Mouse (Mus musculus) forebrain, embryonic 15.5 days (tissue): ENCODE data around the gene Itpr2. TPM values are rescaled to one million over a fixed set of nuclear protein-coding genes. Genes with fewer than 3 reads are reported as not detected.

ENCODE experiments used
- ATAC-seq: fragments of 200-750 bp; cut with Nextera tagmentation; replicated peaks from 2 replicates; pipeline ENCODE4 v1.8.0; 2017; ENCODE audit warnings: mild to moderate bottlenecking, moderate TSS enrichment, moderate library complexity
- H3K27ac ChIP-seq: fragments of 300-500 bp; sonication (generic); replicated peaks from 2 replicates; pipeline ENCODE4 v1.5.1; 2015; ENCODE audit warnings: mild to moderate bottlenecking, inconsistent platforms
- H3K27me3 ChIP-seq: fragments of 300-500 bp; sonication (generic); 2 replicates; pipeline ENCODE4 v1.6.1; 2015; ENCODE audit warnings: inconsistent platforms
- H3K36me3 ChIP-seq: fragments of 300-500 bp; sonication (generic); 2 replicates; pipeline ENCODE4 v1.6.1; 2015; ENCODE audit warnings: mild to moderate bottlenecking, inconsistent platforms
- H3K4me1 ChIP-seq: fragments of 300-500 bp; sonication (generic); 2 replicates; pipeline ENCODE4 v1.6.1; 2015; ENCODE audit warnings: inconsistent platforms
- H3K4me2 ChIP-seq: fragments of 300-500 bp; sonication (generic); replicated peaks from 2 replicates; pipeline ENCODE4 v1.6.1; 2015; ENCODE audit warnings: mild to moderate bottlenecking, inconsistent platforms
- H3K4me3 ChIP-seq: fragments of 300-500 bp; sonication (generic); 2 replicates; pipeline ENCODE4 v1.5.1; 2015; ENCODE audit warnings: mild to moderate bottlenecking, inconsistent platforms
- H3K9ac ChIP-seq: fragments of 300-500 bp; sonication (generic); replicated peaks from 2 replicates; pipeline ENCODE4 v1.6.1; 2015; ENCODE audit warnings: mild to moderate bottlenecking, inconsistent platforms
- H3K9me3 ChIP-seq: fragments of 300-500 bp; sonication (generic); 2 replicates; pipeline ENCODE4 v1.6.1; 2016; ENCODE audit warnings: inconsistent platforms
- WGBS: fragments of 180-500 bp; shearing (Covaris S2); methylation state at CpG from one replicate; pipeline ENCODE4 v1.1.7; 2015; ENCODE audit warnings: mixed read lengths; 5-methylcytosine and 5-hydroxymethylcytosine counted together
- polyA plus RNA-seq: library from polyadenylated mRNA; unstranded; fragments of >200 nt; fragmentation: Nextera tagmentation; extraction: Ambion mirVana; gene quantifications from 2 replicates; pipeline ENCODE4 v1.2.1, GENCODE M21; 2015

Itpr2 gene
- polyA plus RNA-seq, result 4.2 and 5.1 TPM in 2 replicates

DNA sequence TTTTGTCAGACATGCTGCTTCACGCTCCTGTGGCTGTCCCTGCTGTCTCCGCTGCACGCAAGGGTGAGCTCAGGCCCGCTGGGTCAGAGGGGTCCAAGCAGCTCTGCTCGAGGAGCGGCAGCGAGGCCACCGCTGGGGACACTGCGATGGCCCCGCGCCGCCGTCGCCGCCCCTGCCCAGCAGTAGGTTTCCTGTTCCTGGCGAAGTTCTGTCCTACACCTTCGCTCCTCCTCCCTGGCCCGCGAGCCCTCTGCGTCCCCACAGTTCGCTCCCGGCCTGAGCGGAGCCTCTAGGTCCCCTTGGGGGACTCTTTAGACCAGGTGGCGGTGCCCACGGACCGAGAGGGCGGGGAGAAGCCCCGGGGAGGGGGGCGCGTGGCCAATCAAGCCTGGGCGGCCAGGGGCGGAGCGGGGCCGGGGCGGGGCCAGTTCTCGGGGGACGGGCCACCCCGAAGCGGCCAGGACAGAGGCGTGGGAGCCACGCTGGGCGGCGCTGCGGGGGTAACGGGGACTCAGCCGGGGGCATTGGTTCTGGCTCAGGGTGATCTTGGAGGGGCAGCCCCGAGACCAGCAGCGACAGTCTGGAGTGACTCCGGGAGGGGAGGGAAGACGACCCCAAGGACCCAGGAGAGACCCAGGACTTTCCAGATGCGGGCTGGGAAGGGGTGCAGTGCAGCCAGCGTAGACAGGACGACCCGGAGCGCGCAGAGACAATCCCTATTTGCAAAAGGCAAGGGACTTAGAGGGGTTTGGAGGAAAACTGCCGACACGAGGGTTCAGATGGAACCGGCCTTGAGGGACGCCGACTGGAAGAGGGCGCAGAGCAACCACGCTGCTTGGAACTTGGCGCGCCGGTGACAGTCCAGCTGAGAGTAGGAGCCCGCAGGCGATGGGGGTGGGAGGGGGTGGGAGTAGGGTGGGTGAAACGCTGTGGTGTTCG is at the start of gene Itpr2:
Gene Itpr2 (minus strand): TSS at position 358 of the 939 bp plus-strand sequence.
- peak within 1 kb of the TSS; percentile 31; the same call in 1 of the 2 replicates for H3K27ac ChIP-seq
- H3K9ac ChIP-seq, result peak within 1 kb of the TSS; percentile 32
- no peaks in the 10 kb centered on the region for H3K9me3 ChIP-seq
- peaks cover 20% of the 10 kb centered on the region for H3K27me3 ChIP-seq
- peaks cover 20% of the 10 kb centered on the region for H3K4me1 ChIP-seq
- peak within 1 kb of the TSS; percentile 99 for H3K4me2 ChIP-seq
- peak; percentile 94 for ATAC-seq
- peak within 1 kb of the TSS; percentile 61 for H3K4me3 ChIP-seq
- no peaks in the 10 kb centered on the region for H3K36me3 ChIP-seq
- WGBS, result under 1% methylated on average over 66 of the region's 70 CpGs

DNA sequence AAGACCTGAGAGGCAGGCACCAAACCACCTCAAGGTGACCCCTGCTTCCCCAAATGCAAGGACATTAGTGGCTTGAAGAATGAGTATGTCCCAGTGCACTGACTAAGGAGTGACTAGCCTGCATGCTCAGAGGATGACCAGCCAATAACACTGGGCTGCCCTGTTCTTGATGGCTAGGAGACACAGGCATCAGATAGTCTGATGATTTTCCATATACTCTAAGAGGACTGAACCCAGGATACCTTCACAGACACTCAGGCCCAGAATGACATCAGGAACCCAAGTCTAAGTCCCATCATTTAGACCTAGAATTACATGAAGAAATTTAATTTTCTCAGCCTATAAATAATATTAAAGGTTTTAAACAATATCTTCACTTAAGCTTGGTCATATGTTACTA is 49.3 kb upstream of the Itpr2 start:
- Histone ChIP-seq H3K27ac (no peak overlapping the region), H3K36me3 (peaks cover 74% of the 10 kb centered on the region), H3K27me3 (no peaks in the 10 kb centered on the region), H3K9me3 (no peaks in the 10 kb centered on the region), H3K4me1 (no peaks in the 10 kb centered on the region), H3K4me2 (no peak overlapping the region), H3K4me3 (no peak overlapping the region), H3K9ac (no peak overlapping the region)
- ATAC-seq, result no peak

DNA sequence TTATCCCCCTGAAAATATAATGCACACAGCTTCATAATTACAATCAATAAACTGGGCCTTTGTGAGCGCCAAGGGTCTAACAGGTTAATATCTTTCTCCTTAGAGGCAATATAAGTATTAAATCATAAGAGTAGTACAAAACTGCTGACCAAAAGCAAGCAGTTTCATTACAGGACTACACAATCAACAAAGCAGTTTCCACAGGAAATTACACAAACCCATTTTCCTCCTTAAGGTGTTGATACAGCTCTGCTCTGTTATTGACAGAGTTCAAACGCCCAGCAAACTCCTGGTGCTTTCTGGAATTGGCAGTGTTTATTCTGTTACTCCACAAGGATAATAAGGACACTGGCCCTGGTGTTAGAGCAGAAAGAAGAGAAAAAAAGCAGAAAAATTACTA is 48.4 kb upstream of the Itpr2 start:
- Histone ChIP-seq H3K4me2 (no peak overlapping the region), H3K27ac (no peak overlapping the region), H3K9me3 (no peaks in the 10 kb centered on the region), H3K9ac (no peak overlapping the region), H3K4me3 (no peak overlapping the region), H3K36me3 (peaks cover 65% of the 10 kb centered on the region), H3K4me1 (no peaks in the 10 kb centered on the region), H3K27me3 (no peaks in the 10 kb centered on the region)
- WGBS, result 89% methylated on average over 2 of the region's 2 CpGs
- ATAC-seq, result no peak

DNA sequence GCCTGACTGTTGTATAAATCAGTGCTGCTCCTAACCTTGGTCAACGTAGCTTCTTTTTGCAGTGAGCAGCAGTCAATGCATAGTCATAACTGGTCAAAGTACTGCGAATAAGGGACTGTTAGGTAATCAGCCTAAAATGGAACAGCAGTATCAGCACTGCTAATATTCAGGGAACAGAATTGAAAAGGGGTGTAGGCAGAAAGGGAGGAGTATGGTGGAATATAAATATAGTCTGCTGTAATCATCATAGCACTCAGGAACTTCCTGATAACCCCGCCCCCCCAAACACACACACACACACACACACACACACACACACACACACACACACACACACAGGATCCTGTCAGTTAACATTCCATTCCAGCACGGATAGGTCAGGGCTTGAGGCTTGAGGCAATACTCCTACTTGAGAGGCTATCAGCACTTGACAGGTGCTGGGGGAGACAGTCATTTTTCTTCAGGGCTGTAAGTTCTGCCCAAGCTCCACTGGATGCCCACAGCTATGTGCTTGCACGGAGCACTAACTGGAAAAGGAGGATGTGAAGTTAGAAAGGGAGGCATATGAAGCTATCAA is 43.4 kb upstream of the Itpr2 start:
- Histone ChIP-seq H3K9ac (no peak overlapping the region), H3K36me3 (peaks cover 21% of the 10 kb centered on the region), H3K27ac (no peak overlapping the region), H3K4me1 (no peaks in the 10 kb centered on the region), H3K4me2 (no peak overlapping the region), H3K27me3 (no peaks in the 10 kb centered on the region), H3K4me3 (no peak overlapping the region), H3K9me3 (no peaks in the 10 kb centered on the region)
- ATAC-seq, result no peak
- 86% methylated on average over 5 of the region's 5 CpGs for WGBS

DNA sequence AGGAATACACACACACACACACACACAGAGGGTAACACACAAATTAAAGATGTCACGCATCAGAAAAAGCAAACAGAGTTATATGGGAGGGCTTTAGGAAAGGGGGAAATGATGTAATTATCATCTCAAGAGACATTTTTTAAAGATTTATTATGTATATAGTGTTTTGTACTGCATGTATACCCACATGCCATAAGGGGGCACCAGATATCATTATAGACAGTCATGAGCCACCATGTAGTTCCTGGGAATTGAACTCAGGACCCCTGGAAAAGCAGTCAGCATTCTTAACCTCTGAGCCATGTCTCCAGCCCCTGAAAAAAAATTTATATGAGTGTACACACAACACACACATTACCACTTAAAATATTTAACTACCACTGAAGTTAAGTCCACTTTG is 42.6 kb upstream of the Itpr2 start:
- Histone ChIP-seq H3K4me1 (no peaks in the 10 kb centered on the region), H3K9me3 (no peaks in the 10 kb centered on the region), H3K9ac (no peak overlapping the region), H3K27ac (no peak overlapping the region), H3K4me2 (no peak overlapping the region), H3K4me3 (no peak overlapping the region), H3K27me3 (no peaks in the 10 kb centered on the region), H3K36me3 (peaks cover 15% of the 10 kb centered on the region)
- ATAC-seq, result no peak
- 93% methylated on average over 1 of the region's 1 CpGs for WGBS

DNA sequence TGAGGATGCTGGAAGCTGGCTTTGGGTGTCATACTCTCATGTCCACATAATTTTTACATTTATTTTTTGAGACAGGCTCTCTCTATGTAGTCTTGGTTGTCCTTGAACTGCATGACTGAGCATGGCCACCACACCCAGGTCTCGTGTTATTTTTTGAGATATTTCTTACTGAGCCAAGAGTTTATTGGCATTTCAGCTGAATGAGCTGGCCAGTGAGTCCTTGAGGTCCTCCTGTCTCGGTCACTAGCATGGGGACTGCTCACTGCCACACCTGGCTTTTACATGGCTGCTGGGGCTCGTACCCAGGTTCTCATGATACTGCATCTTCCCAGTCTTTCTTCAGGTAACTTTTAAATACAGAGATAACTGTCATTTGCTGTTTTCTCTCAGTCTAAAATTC is 38.4 kb upstream of the Itpr2 start:
- Histone ChIP-seq H3K36me3 (no peaks in the 10 kb centered on the region), H3K4me3 (no peak overlapping the region), H3K27me3 (no peaks in the 10 kb centered on the region), H3K9ac (no peak overlapping the region), H3K4me1 (no peaks in the 10 kb centered on the region), H3K9me3 (no peaks in the 10 kb centered on the region), H3K27ac (no peak overlapping the region), H3K4me2 (no peak overlapping the region)
- WGBS, result 86% methylated on average over 3 of the region's 3 CpGs
- ATAC-seq, result no peak

DNA sequence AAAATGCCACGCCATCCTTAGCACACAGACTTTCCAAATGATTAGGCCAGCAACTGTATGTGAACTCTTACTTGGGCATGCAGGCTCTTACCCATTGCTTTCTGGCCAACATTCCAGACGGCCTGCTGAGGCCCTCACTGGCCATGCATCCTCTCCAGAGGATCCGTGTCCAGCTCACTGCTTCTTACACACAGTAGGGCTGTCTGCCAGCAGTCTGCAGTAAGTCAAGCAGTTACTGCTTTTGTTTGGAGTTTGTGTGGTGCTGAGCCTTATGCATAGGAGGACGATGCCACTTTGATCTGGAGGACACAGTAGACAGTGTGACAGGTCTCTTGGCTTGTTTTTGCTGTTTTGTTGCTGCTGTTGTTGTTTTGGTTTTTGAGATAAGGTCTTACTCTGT is 36.6 kb upstream of the Itpr2 start:
- no peaks in the 10 kb centered on the region for H3K9me3 ChIP-seq
- no peaks in the 10 kb centered on the region for H3K27me3 ChIP-seq
- no peak for ATAC-seq
- H3K9ac ChIP-seq, result no peak overlapping the region
- no peak overlapping the region for H3K4me3 ChIP-seq
- no peak overlapping the region for H3K4me2 ChIP-seq
- no peak overlapping the region for H3K27ac ChIP-seq
- no peaks in the 10 kb centered on the region for H3K36me3 ChIP-seq
- WGBS, result 52% methylated on average over 4 of the region's 4 CpGs
- no peaks in the 10 kb centered on the region for H3K4me1 ChIP-seq

DNA sequence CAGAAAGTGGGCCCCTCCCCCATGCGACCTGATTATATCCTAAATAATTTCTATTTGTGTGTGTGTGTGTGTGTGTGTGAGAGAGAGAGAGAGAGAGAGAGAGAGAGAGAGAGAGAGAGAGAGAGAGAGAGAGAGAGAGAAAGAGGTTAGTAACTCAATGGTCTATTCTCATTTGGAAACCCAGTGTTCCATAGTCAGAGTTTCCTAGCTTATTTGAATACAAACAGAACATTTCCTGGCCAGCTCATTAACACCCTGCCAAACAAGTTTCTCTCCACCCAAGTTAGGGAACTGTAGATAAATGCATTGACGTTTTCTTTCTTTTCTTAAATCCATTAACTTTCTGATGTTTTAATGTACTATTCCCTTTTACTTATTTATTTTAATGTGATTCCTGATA is 36.0 kb upstream of the Itpr2 start:
- H3K36me3 ChIP-seq, result no peaks in the 10 kb centered on the region
- ATAC-seq, result no peak
- no peak overlapping the region for H3K9ac ChIP-seq
- H3K9me3 ChIP-seq, result no peaks in the 10 kb centered on the region
- H3K27me3 ChIP-seq, result no peaks in the 10 kb centered on the region
- H3K4me1 ChIP-seq, result no peaks in the 10 kb centered on the region
- H3K27ac ChIP-seq, result no peak overlapping the region
- no peak overlapping the region for H3K4me3 ChIP-seq
- 78% methylated on average over 2 of the region's 2 CpGs for WGBS
- no peak overlapping the region for H3K4me2 ChIP-seq

DNA sequence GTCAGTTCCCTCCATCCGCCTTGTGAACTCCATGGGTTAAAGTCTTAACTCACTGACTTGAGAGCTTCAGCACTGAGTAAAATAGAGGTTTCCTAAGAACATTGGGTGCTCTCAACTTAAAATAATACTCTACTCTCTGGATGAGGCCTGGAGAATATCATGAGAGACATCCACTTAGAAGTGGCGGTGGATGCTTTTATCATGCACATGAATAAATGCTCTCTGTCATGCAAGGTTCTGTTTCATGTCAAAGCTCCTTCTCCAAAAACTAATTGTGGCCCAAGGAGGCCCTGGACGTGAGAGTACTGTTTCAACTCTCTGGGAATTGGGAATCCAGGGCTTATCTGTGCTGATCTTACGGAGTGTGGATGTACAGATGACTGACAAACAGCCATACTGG is 35.1 kb upstream of the Itpr2 start:
- H3K9ac ChIP-seq, result no peak overlapping the region
- H3K36me3 ChIP-seq, result no peaks in the 10 kb centered on the region
- no peak overlapping the region for H3K4me2 ChIP-seq
- H3K4me3 ChIP-seq, result no peak overlapping the region
- no peak for ATAC-seq
- H3K27ac ChIP-seq, result no peak overlapping the region
- no peaks in the 10 kb centered on the region for H3K27me3 ChIP-seq
- H3K4me1 ChIP-seq, result no peaks in the 10 kb centered on the region
- 96% methylated on average over 4 of the region's 4 CpGs for WGBS
- no peaks in the 10 kb centered on the region for H3K9me3 ChIP-seq

DNA sequence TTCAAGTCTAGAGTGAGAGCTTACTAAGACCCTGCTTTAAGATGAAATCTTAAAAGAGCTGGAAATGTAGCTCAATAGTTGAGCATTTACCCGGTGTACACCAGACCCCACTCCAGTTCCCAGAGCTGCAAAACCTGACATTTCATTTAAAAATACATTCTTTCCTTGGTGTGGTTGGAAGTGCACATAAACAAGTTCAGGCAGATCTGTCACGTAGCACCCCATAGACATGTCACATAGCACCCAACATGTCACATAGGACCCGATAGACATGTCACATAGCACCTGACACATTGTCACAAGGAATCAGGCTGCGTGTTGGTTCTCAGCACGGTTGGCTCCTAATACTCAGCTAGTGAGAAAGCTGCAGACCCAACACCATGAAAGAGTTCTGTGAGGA is 33.5 kb upstream of the Itpr2 start:
- H3K27me3 ChIP-seq, result no peaks in the 10 kb centered on the region
- no peak for ATAC-seq
- no peak overlapping the region for H3K4me2 ChIP-seq
- 92% methylated on average over 5 of the region's 5 CpGs for WGBS
- H3K9me3 ChIP-seq, result no peaks in the 10 kb centered on the region
- H3K9ac ChIP-seq, result no peak overlapping the region
- no peaks in the 10 kb centered on the region for H3K36me3 ChIP-seq
- H3K4me3 ChIP-seq, result no peak overlapping the region
- H3K4me1 ChIP-seq, result no peaks in the 10 kb centered on the region
- no peak overlapping the region for H3K27ac ChIP-seq

DNA sequence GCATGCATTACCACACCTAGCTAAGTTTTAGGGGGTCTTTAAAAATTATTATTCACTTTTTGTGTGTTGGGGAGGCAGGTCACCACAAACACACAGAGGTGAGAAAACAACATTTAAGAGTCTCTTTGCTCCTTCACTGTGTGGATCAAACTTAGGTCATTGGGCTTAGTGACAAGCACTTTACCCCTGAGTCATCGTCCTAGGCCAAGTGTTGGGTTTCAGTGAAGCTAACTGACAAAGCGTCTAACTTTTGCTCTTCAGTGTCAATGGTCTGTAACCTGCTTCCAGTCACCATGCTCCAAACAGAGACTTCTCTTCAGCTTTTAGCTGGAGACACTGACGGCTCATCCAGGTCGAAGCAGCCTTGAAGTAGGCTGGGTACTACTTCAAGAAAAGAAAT is 31.1 kb upstream of the Itpr2 start:
- H3K4me3 ChIP-seq, result no peak overlapping the region

DNA sequence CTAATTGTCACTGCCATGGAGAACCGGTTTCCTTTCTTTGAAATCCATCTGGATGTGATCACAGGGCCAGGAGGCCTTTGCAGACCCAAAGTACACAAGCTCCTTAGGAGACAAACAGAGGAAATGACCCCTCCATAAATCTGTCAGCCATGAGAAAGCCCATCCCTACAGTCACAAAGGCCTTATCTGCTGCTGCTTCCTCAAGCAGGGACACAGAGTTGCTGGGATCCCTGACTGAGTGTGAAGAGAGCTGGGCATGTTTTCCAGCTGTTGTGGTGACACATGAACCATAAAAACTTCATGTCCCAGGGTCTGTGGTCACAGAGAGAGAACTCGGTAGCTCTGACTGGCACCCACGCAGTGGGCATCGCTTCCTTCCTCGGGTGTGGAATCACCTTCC is 28.7 kb upstream of the Itpr2 start:
- H3K27me3 ChIP-seq, result no peaks in the 10 kb centered on the region
- H3K36me3 ChIP-seq, result no peaks in the 10 kb centered on the region
- no peak overlapping the region for H3K9ac ChIP-seq
- H3K27ac ChIP-seq, result no peak overlapping the region
- H3K4me2 ChIP-seq, result no peak overlapping the region
- no peak for ATAC-seq
- no peaks in the 10 kb centered on the region for H3K9me3 ChIP-seq
- 87% methylated on average over 5 of the region's 5 CpGs for WGBS
- H3K4me1 ChIP-seq, result no peaks in the 10 kb centered on the region
- no peak overlapping the region for H3K4me3 ChIP-seq

More for the DNA sequence above, 31.1 kb upstream of the Itpr2 start:
- Histone ChIP-seq H3K4me2 (no peak overlapping the region), H3K27ac (no peak overlapping the region), H3K9ac (no peak overlapping the region), H3K9me3 (no peaks in the 10 kb centered on the region), H3K4me1 (no peaks in the 10 kb centered on the region), H3K36me3 (no peaks in the 10 kb centered on the region), H3K27me3 (no peaks in the 10 kb centered on the region)
- no peak for ATAC-seq
- WGBS, result 93% methylated on average over 4 of the region's 4 CpGs
